ENCODE assay signal across 24 mouse cellular contexts in genomic region chr7:44728082-44728975, GRCm38 (mm10). TPM values are rescaled to one million over a fixed set of nuclear protein-coding genes. Genes with fewer than 3 reads are reported as not detected.
DNase-seq lines count a peak whose midpoint lies in the region; ATAC-seq and TF ChIP-seq lines count a peak whose summit lies in the region.
"Had no signal": no experiment of that assay in that cellular context is flagged by ENCODE, and none has a peak within 500 bp of the region (broad histone marks: within the 10 kb centered on the region; RNA-seq: fewer than 3 reads in every experiment).

No protein-coding gene starts in this region.

- no peaks in the 10 kb centered on the region for H3K27me3 ChIP-seq in lung, embryonic 15.5 days
- H3K27me3 ChIP-seq: embryonic facial prominence, embryonic 15.5 days had no signal

- H3K36me3 ChIP-seq in lung, embryonic 15.5 days: 0 out of 2 replicates have a peak, but pooled peaks cover 7% of the 10 kb centered on the region

- ATAC-seq in lung, embryonic 15.5 days (ENCODE audit: borderline replicate concordance, extremely low read depth, low FRiP score, low TSS enrichment): no peak
- ATAC-seq: CD4-positive, CD25-positive, alpha-beta regulatory T cell, adult 4 months; forebrain, embryonic 14.5 days had no signal

- H3K9ac ChIP-seq in lung, embryonic 15.5 days: no peak overlapping the region
- H3K9ac ChIP-seq: embryonic facial prominence, embryonic 15.5 days; heart, embryonic 12.5 days; hindbrain, embryonic 14.5 days had no signal

- no peak overlapping the region for H3K4me3 ChIP-seq in lung, adult 2 months (replicated peaks; ENCODE audit: extremely low read depth, low read depth, low read length)
- H3K4me3 ChIP-seq in lung, embryonic 15.5 days: no peak overlapping the region
- H3K4me3 ChIP-seq: embryonic facial prominence, embryonic 15.5 days; erythroblast, embryonic 14.5 days; forebrain, embryonic 10.5 days; heart, adult 2 months; heart, embryonic 12.5 days; hindbrain, embryonic 10.5 days had no signal

- no peak for TF ChIP-seq CTCF in lung, adult 2 months (IDR thresholded peaks at IDR 0.05; ENCODE audit: insufficient read depth, low read length)

- peak; percentile 22 for DNase-seq in lung, adult 2 months
- no peak for DNase-seq in lung, postnatal 4 days
- DNase-seq in lung, postnatal 25 days (ENCODE audit: low spot score): peak; percentile 74
- no peak for DNase-seq in layer of hippocampus, adult 11-12 months (ENCODE audit: low spot score)
- DNase-seq in B cell, adult 2 months: no peak
- no peak for DNase-seq in frontal cortex, postnatal 36 days (ENCODE audit: low spot score in 2 of 2)
- DNase-seq: adrenal gland, adult 2 months; adrenal gland, postnatal 25 days; cerebellum, adult 18-20 months; cerebellum, adult 9-11 months; cerebellum, postnatal 36 days had no signal

- TF ChIP-seq POLR2A in lung, adult 2 months (IDR thresholded peaks at IDR 0.05; ENCODE audit: borderline replicate concordance, extremely low read depth, low read depth, low read length): no peak

- no peak overlapping the region for H3K4me2 ChIP-seq in lung, embryonic 15.5 days
- H3K4me2 ChIP-seq: embryonic facial prominence, embryonic 15.5 days; heart, embryonic 12.5 days; hindbrain, embryonic 14.5 days had no signal

- 64% methylated on average over 11 of the region's 11 CpGs for WGBS in lung, adult 2 months
- 65% methylated on average over 11 of the region's 11 CpGs for WGBS in lung, embryonic 15.5 days

- H3K4me1 ChIP-seq in lung, adult 2 months (ENCODE audit: control insufficient read depth, insufficient read depth, low read length): no peaks in the 10 kb centered on the region
- peaks cover 8% of the 10 kb centered on the region; the same call in 1 of the 2 replicates for H3K4me1 ChIP-seq in lung, embryonic 15.5 days
- H3K4me1 ChIP-seq: embryonic facial prominence, embryonic 15.5 days; forebrain, embryonic 10.5 days; heart, embryonic 12.5 days; hindbrain, embryonic 10.5 days had no signal

- H3K27ac ChIP-seq in lung, embryonic 15.5 days: peak overlapping the region; percentile 56
- H3K27ac ChIP-seq: embryonic facial prominence, embryonic 15.5 days; forebrain, embryonic 10.5 days; heart, adult 2 months; hindbrain, embryonic 10.5 days; hindbrain, embryonic 14.5 days had no signal

- H3K9me3 ChIP-seq in lung, embryonic 15.5 days: no peaks in the 10 kb centered on the region
- H3K9me3 ChIP-seq: embryonic facial prominence, embryonic 15.5 days; forebrain, embryonic 10.5 days; G1E had no signal

RNA-seq across cellular contexts. Expression of gene Izumo2, which starts 19.8 kb away (rescaled TPM):
- polyA plus RNA-seq in lung, adult 2 months (2012; rRNA removed): not detected in 2 replicates
- polyA plus RNA-seq in lung, embryonic 15.5 days (2015; fragmentation: Nextera tagmentation; extraction: Ambion mirVana): not detected in 2 replicates
- polyA plus RNA-seq: adrenal gland, adult 2 months; CD4-positive, CD25-positive, alpha-beta regulatory T cell, adult 4 months; embryonic facial prominence, embryonic 11.5 days; embryonic facial prominence, embryonic 15.5 days; erythroblast, embryonic 14.5 days; forebrain, embryonic 10.5 days; forebrain, embryonic 14.5 days; G1E; heart, adult 2 months; heart, embryonic 12.5 days; heart, embryonic 16.5 days; hindbrain, embryonic 10.5 days; hindbrain, embryonic 14.5 days had no signal

RNA-seq across cellular contexts. Expression of gene Vrk3, which starts 19.9 kb away (rescaled TPM):
- 42.0 and 51.9 TPM in 2 replicates for polyA plus RNA-seq in lung, adult 2 months (2012; rRNA removed)
- 40.6 and 46.1 TPM in 2 replicates for polyA plus RNA-seq in lung, embryonic 15.5 days (2015; fragmentation: Nextera tagmentation; extraction: Ambion mirVana)

RNA-seq across cellular contexts. Expression of gene Zfp473, which starts 22.5 kb away (rescaled TPM):
- 0.15 and 0.18 TPM in 2 replicates for polyA plus RNA-seq in lung, adult 2 months (2012; rRNA removed)
- polyA plus RNA-seq in lung, embryonic 15.5 days (2015; fragmentation: Nextera tagmentation; extraction: Ambion mirVana): 2.1 and 2.2 TPM in 2 replicates

RNA-seq across cellular contexts. Expression of gene Myh14, which starts 57.7 kb away (rescaled TPM):
- 223 and 227 TPM in 2 replicates for polyA plus RNA-seq in lung, adult 2 months (2012; rRNA removed)
- polyA plus RNA-seq in lung, embryonic 15.5 days (2015; fragmentation: Nextera tagmentation; extraction: Ambion mirVana): 44.1 and 47.8 TPM in 2 replicates
- polyA plus RNA-seq: CD4-positive, CD25-positive, alpha-beta regulatory T cell, adult 4 months; G1E had no signal

Comparison
In these comparisons a context has a peak if more than half of its experiments do, and no peak if none do; other contexts are left out.
1. DNase-seq: peak in lung, adult 2 months (single experiment) and lung, postnatal 25 days (single experiment); none in lung, postnatal 4 days (0 of 2), layer of hippocampus, adult 11-12 months (single experiment), B cell, adult 2 months (0 of 2) and frontal cortex, postnatal 36 days (0 of 2).